Mouse (Mus musculus) embryonic facial prominence, embryonic 14.5 days (tissue): ENCODE measurements around the gene Nrxn2. TPM values are rescaled to one million over a fixed set of nuclear protein-coding genes. Genes with fewer than 3 reads are reported as not detected.

ENCODE experiments used
- ATAC-seq: fragments of 200-750 bp; cut with Nextera tagmentation; 2 replicates; pipeline ENCODE4 v1.8.0; 2017; ENCODE audit warnings: low read depth, moderate number of reproducible peaks, moderate TSS enrichment
- DNase-seq: peaks from one replicate; pipeline ENCODE4 v3.0.0-alpha.2; 2015; ENCODE audit warnings: low spot score
- H3K27ac ChIP-seq: fragments of 300-500 bp; sonication (generic); replicated peaks from 2 replicates; pipeline ENCODE4 v1.5.1; 2014; ENCODE audit warnings: low read depth, mild to moderate bottlenecking, low read length, moderate library complexity
- H3K27me3 ChIP-seq: fragments of 300-500 bp; sonication (generic); replicated peaks from 2 replicates; pipeline ENCODE4 v1.6.1; 2014; ENCODE audit warnings: low read length; ENCODE audit not compliant: control insufficient read depth, insufficient read depth
- H3K36me3 ChIP-seq: fragments of 300-500 bp; sonication (generic); 2 replicates; pipeline ENCODE4 v1.6.1; 2014; ENCODE audit warnings: low read length, mixed read lengths; ENCODE audit not compliant: control insufficient read depth, insufficient read depth
- H3K4me1 ChIP-seq: fragments of 300-500 bp; sonication (generic); 2 replicates; pipeline ENCODE4 v1.6.1; 2014; ENCODE audit warnings: antibody characterized with exemption, low read length; ENCODE audit not compliant: control insufficient read depth, insufficient read depth
- H3K4me2 ChIP-seq: fragments of 300-500 bp; sonication (generic); 2 replicates; pipeline ENCODE4 v1.6.1; 2014; ENCODE audit warnings: low read depth, mild to moderate bottlenecking, low read length, moderate library complexity, mixed read lengths
- H3K4me3 ChIP-seq: fragments of 300-500 bp; sonication (generic); 2 replicates; pipeline ENCODE4 v1.5.1; 2014; ENCODE audit warnings: low read depth, mild to moderate bottlenecking, low read length
- H3K9ac ChIP-seq: fragments of 300-500 bp; sonication (generic); 2 replicates; pipeline ENCODE4 v1.6.1; 2014; ENCODE audit warnings: low read depth, mild to moderate bottlenecking, low read length, moderate library complexity, mixed read lengths
- H3K9me3 ChIP-seq: fragments of 300-500 bp; sonication (generic); 2 replicates; pipeline ENCODE4 v1.6.1; 2016; ENCODE audit warnings: low read length; ENCODE audit not compliant: control insufficient read depth
- WGBS: fragments of 180-500 bp; shearing (Covaris S2); extraction: QIAGEN DNeasy Blood & Tissue Kit; methylation state at CpG from one replicate; pipeline ENCODE4 v1.1.7; 2014; 5-methylcytosine and 5-hydroxymethylcytosine counted together
- polyA plus RNA-seq: library from polyadenylated mRNA; unstranded; fragments of >200 nt; fragmentation: Nextera tagmentation; extraction: Ambion mirVana; gene quantifications from 2 replicates; pipeline ENCODE4 v1.2.1, GENCODE M21; 2014

Nrxn2 gene
- polyA plus RNA-seq, 1 experiment from 2014 or later = 3.4 TPM

- ATAC-seq (no peak), DNase-seq (no peak)
- H3K27me3 ChIP-seq = peaks cover 24% of the 10 kb centered on the region; the same call in 1 of the 2 replicates
- no peaks in the 10 kb centered on the region for H3K4me1 ChIP-seq
- no peaks in the 10 kb centered on the region for H3K9me3 ChIP-seq
- WGBS = 72% methylated on average over 2 of the region's 2 CpGs
- no peaks in the 10 kb centered on the region for H3K36me3 ChIP-seq
- H3K4me2 ChIP-seq = no peak overlapping the region
- no peak overlapping the region for H3K9ac ChIP-seq
- H3K4me3 ChIP-seq = no peak overlapping the region
- H3K27ac ChIP-seq = no peak overlapping the region
These were observed 92.0 kb downstream of the Nrxn2 start for GRCm38 (mm10) chr19:6510546-6510945.

GRCm38 (mm10) chr19:6513389-6514139 is 95.0 kb downstream of the Nrxn2 start:
- H3K4me3 ChIP-seq = no peak overlapping the region
- H3K4me2 ChIP-seq = no peak overlapping the region
- H3K27me3 ChIP-seq = peaks cover 13% of the 10 kb centered on the region; the same call in 1 of the 2 replicates

GRCm38 (mm10) chr19:6514940-6515339 is 96.4 kb downstream of the Nrxn2 start:
- Histone ChIP-seq H3K4me1 (no peaks in the 10 kb centered on the region), H3K9me3 (no peaks in the 10 kb centered on the region), H3K36me3 (no peaks in the 10 kb centered on the region), H3K27ac (no peak overlapping the region), H3K9ac (no peak overlapping the region), H3K4me2 (no peak overlapping the region), H3K27me3 (peaks cover 13% of the 10 kb centered on the region; the same call in 1 of the 2 replicates), H3K4me3 (no peak overlapping the region)
- DNase-seq (no peak), ATAC-seq (no peak)
- 76% methylated on average over 6 of the region's 6 CpGs for WGBS

More at GRCm38 (mm10) chr19:6513389-6514139, 95.0 kb downstream of the Nrxn2 start:
- Histone ChIP-seq H3K4me1 (no peaks in the 10 kb centered on the region), H3K9ac (no peak overlapping the region), H3K36me3 (no peaks in the 10 kb centered on the region), H3K9me3 (no peaks in the 10 kb centered on the region), H3K27ac (no peak overlapping the region)
- 7% methylated on average over 15 of the region's 15 CpGs for WGBS
- peak; percentile 51; the same call in 1 of the 2 replicates for ATAC-seq
- DNase-seq = no peak

- Histone ChIP-seq H3K9me3 (no peaks in the 10 kb centered on the region), H3K4me1 (no peaks in the 10 kb centered on the region), H3K27ac (no peak overlapping the region), H3K36me3 (no peaks in the 10 kb centered on the region), H3K4me2 (no peak overlapping the region), H3K27me3 (peaks cover 13% of the 10 kb centered on the region; the same call in 1 of the 2 replicates), H3K9ac (no peak overlapping the region), H3K4me3 (no peak overlapping the region)
- no peak for DNase-seq
- 54% methylated on average over 5 of the region's 5 CpGs for WGBS
- no peak for ATAC-seq
These were observed 96.9 kb downstream of the Nrxn2 start for GRCm38 (mm10) chr19:6515448-6515847.

- DNase-seq (no peak), ATAC-seq (no peak)
- Histone ChIP-seq H3K36me3 (no peaks in the 10 kb centered on the region), H3K4me1 (no peaks in the 10 kb centered on the region), H3K9me3 (no peaks in the 10 kb centered on the region), H3K9ac (no peak overlapping the region), H3K27me3 (peaks cover 13% of the 10 kb centered on the region; the same call in 1 of the 2 replicates), H3K4me2 (no peak overlapping the region), H3K27ac (no peak overlapping the region), H3K4me3 (no peak overlapping the region)
- 64% methylated on average over 8 of the region's 8 CpGs for WGBS
These were observed 97.6 kb downstream of the Nrxn2 start for GRCm38 (mm10) chr19:6516153-6516552.

GRCm38 (mm10) chr19:6518601-6519000 is 100.1 kb downstream of the Nrxn2 start:
- Histone ChIP-seq H3K27me3 (0 out of 2 replicates have a peak, but pooled peaks cover 3% of the 10 kb centered on the region), H3K4me3 (no peak overlapping the region), H3K27ac (no peak overlapping the region), H3K4me1 (no peaks in the 10 kb centered on the region), H3K4me2 (no peak overlapping the region), H3K9me3 (no peaks in the 10 kb centered on the region), H3K36me3 (no peaks in the 10 kb centered on the region), H3K9ac (no peak overlapping the region)
- no peak for ATAC-seq
- 45% methylated on average over 5 of the region's 5 CpGs for WGBS
- peak; percentile 58 for DNase-seq

- no peaks in the 10 kb centered on the region for H3K9me3 ChIP-seq
- ATAC-seq (no peak), DNase-seq (no peak)
- 50% methylated on average over 2 of the region's 2 CpGs for WGBS
- H3K9ac ChIP-seq = no peak overlapping the region
- no peak overlapping the region for H3K27ac ChIP-seq
- H3K4me1 ChIP-seq = no peaks in the 10 kb centered on the region
- no peak overlapping the region for H3K4me3 ChIP-seq
- no peaks in the 10 kb centered on the region for H3K27me3 ChIP-seq
- no peaks in the 10 kb centered on the region for H3K36me3 ChIP-seq
- H3K4me2 ChIP-seq = no peak overlapping the region
These were observed 101.0 kb downstream of the Nrxn2 start for GRCm38 (mm10) chr19:6519483-6519882.

GRCm38 (mm10) chr19:6521630-6522029 is 103.1 kb downstream of the Nrxn2 start:
- Histone ChIP-seq H3K4me2 (no peak overlapping the region), H3K4me1 (no peaks in the 10 kb centered on the region), H3K27me3 (no peaks in the 10 kb centered on the region; the same call in 1 of the 2 replicates), H3K36me3 (no peaks in the 10 kb centered on the region), H3K9ac (no peak overlapping the region), H3K27ac (no peak overlapping the region), H3K9me3 (no peaks in the 10 kb centered on the region), H3K4me3 (no peak overlapping the region)
- WGBS = 83% methylated on average over 3 of the region's 3 CpGs
- DNase-seq = no peak
- no peak for ATAC-seq

GRCm38 (mm10) chr19:6522289-6522688 is 103.8 kb downstream of the Nrxn2 start:
- H3K9me3 ChIP-seq = no peaks in the 10 kb centered on the region
- H3K9ac ChIP-seq = no peak overlapping the region
- H3K27me3 ChIP-seq = no peaks in the 10 kb centered on the region; the same call in 1 of the 2 replicates
- H3K36me3 ChIP-seq = no peaks in the 10 kb centered on the region
- no peak overlapping the region for H3K4me3 ChIP-seq
- no peak overlapping the region for H3K4me2 ChIP-seq
- no peak for ATAC-seq
- 91% methylated on average over 14 of the region's 14 CpGs for WGBS
- H3K27ac ChIP-seq = no peak overlapping the region
- no peak for DNase-seq
- no peaks in the 10 kb centered on the region for H3K4me1 ChIP-seq
